Mouse (Mus musculus) ES-E14 (cell line): ENCODE results near the gene Lcmt1.

Experiments
- CHD2 ChIP-seq: IDR thresholded peaks from 2 replicates; pipeline ENCODE4 v1.6.1; 2014; ENCODE audit warnings: mild to moderate bottlenecking, low read depth, low read length, inconsistent platforms
- ZC3H11A ChIP-seq: IDR thresholded peaks from 2 replicates; pipeline ENCODE4 v1.6.1; 2012; ENCODE audit warnings: low read depth, mild to moderate bottlenecking, inconsistent platforms, low read length, borderline replicate concordance

DNA sequence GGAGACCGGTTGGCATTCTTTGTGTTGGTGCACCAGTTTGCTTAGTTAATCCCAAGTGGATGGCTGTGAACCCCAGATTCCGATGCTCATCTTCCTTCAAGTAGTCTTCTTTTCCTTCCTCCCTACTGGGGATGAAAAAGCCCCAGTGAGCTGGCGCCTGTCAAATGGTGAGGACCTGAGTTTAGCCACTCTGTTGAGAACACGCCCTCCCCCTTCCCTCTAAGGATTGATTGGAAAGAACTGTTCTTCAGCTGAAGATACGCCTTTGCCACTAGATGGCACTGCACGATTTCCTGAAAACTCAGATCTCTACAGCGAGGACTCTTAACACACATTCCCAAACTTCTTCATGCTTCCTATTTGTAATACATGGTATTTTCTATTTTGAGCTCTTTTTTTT is 29.2 kb downstream of the Lcmt1 start:
- peak; percentile 27; the same call in 1 of the 2 replicates for TF ChIP-seq ZC3H11A
- no peak for TF ChIP-seq CHD2
